Mouse (Mus musculus) heart, postnatal 14 days (tissue): Measurements from ENCODE around the gene Mrps36. TPM values are rescaled to one million over a fixed set of nuclear protein-coding genes. Genes with fewer than 3 reads are reported as not detected.
"Not testable (repeated sequence)": the region's sequence is repeated elsewhere in the genome, so short reads cannot be mapped to it uniquely, and the experiment has no call there.

Experiments used
- DNase-seq, 2 experiments: peaks; one replicate each; pipeline ENCODE4 v3.0.0; 2021 to 2022
- intact Hi-C: fragments of 180-260 bp; cut with DNase I; formaldehyde crosslinking; loops from one replicate; pipeline ENCODE4 v1.15.1; 2025
- total RNA-seq, 2 experiments: library from RNA; stranded (reverse); gene quantifications; 2 replicates each; pipeline ENCODE4 v1.2.3; 2021

The Mrps36 gene
- total RNA-seq, 2 experiments from 2014 or later, result 173 to 179 TPM

DNA sequence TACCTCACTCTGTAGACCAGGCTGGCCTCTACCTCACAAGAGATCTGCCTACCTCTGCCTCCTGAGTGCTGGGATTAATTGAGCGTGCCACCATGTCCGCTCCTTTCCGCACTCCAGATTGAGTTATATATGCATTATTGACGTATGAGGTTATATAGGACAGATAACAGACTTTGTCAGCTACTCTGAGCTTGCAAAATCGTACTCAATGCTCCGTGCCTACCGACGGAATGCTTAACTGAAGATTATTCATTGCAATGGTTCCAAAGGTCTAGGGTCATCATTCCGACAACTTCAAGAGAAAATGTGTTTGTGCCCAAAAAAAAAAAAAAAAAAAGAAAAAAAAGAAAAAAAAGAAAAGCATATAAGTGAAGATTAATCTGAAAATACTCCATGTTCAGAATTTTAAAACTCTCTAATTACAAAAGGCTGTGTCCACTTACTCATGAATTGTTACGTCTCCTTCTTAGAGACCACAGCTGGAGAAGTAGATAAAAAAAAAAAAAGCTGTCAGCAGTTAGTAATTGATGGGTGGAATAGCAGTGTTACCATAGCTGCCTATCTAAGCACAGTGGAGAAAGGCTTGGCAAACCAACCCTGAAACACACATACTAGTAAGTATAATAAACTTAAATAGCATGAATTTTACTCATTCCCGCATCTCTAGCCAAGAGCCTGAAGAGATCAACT, 968 bp downstream of the Mrps36 start:
- intact Hi-C loops, result no loop called here
- no peak for DNase-seq

DNA sequence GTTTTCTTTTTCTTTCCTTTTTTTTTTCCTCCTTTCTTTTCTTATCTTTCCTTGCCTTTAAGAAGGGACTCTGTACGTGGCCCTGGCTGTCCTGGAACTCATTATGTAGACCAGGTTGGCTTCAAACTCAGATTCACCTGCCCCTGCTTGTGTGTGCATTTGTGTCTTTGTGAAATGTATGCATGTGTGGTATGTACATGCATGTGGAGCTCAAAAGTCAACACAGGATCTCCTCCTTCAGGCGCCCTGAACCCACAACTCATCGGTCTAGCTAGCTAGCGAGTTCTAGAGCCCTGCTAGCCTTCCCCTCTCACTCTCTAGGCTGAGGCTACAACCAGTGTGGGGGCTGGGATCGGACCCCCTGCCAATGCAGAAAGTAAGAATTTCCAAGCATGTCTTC, 1.6 kb downstream of the Mrps36 start:
- intact Hi-C loops, result no loop called here

DNA sequence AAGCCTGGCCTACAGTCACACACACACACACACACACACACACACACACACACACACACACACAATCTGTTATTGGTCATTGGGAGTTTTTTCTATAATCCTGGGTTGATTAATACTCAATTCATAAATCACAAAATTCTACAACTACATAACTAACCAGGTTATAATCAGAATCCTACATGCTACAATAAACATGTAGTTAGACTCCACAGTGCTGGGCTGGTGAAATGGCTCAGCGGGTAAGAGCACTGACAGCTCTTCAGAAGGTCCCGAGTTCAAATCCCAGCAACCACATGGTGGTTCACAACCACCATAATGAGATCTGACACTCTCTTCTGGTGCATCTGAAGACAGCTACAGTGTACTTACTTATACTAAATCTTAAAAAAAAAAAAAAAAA, 11.7 kb downstream of the Mrps36 start:
- DNase-seq, result no peak
- intact Hi-C loops, result loop anchor here (5.0 kb wide), 1 partner anchor 100 kb away; the partner anchor contains the start of gene Slc30a5

More for the DNA sequence above, 1.6 kb downstream of the Mrps36 start:
- DNase-seq, result no peak

DNA sequence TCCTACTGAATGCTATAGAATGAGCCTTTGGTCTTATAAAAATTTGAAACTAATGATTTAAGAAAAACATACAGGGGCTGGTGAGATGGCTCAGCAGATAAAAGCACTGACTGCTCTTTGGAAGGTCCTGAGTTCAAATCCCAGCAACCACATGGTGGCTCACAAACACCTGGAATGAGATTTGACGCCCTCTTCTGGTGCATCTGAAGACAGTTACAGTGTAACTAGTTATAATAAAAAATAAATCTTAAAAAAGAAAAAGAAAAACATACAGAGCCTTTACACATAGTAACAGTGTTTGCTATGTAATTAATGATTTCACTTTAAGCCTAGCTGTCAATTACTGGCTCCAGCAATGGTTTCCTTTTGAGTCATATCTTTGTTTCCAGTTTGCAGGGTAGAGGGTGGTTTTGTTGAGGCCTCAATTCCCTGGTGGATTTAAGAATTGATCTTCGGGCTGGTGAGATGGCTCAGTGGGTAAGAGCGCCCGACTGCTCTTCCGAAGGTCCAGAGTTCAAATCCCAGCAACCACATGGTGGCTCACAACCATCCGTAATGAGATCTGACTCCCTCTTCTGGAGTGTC, 12.9 kb downstream of the Mrps36 start:
- intact Hi-C loops, result loop anchor here (5.0 kb wide), 1 partner anchor 101 kb away; the partner anchor contains the start of gene Slc30a5
- DNase-seq, result not testable (repeated sequence)

DNA sequence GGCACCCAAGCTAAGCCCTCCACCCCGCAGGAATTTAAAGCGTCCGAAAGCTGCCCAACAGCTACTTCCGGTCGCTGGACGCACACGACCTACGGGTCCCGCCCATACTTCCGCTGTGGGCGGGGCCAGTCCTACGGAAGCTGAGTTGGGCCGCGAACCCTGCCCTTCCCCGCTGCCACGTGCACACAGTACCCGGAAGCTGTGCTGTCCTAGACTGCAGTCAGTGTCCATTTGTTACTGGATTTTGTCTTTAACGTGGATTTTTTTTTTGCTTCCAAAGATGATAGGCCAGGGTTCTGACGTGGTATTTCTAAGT, 13.6 kb downstream of the Mrps36 start, which contains the start of gene Cdk7:
Cdk7 (minus strand) TSS at position 79 of the 316 bp plus-strand sequence.
- intact Hi-C loops, result loop anchor here (5.0 kb wide), 1 partner anchor 101 kb away; the partner anchor contains the start of gene Slc30a5
- peak; percentile 93 to 95 for DNase-seq

DNA sequence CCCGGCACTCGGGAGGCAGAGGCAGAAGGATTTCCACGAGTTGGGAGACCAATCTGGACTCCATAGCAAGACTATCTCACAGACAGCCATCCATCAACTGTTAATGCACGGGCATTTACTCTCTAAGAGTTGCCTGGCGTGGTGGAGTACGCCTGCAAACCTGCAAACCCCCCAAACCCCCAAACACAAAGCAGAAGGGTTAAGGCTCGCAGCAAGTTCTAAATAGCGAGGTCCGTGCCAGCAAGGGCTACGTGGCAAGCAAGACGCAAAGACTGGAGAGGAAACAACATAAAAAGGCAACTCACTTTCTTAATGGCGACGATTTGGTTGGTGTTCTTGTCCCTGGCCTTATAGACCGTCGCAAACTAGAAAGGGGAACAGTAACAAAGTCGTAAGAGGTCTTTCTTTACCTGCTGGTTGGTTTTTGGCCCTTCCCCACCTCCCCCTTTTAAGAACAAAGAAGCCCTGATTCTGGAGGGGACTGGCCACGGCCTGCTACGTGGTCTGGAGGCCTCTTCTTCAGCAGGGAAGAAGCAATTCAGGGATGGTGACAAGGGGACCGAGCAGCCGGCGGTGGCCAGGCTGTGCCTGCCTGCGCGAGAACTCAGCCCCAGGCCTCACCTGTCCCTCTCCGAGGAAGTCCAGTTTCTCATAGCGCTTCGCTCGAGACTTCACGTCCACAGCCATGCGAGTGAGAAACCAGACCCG, 14.2 kb downstream of the Mrps36 start:
- peak; percentile 12 to 17 for DNase-seq
- intact Hi-C loops, result loop anchor here (5.0 kb wide), 1 partner anchor 102 kb away; the partner anchor contains the start of gene Slc30a5

DNA sequence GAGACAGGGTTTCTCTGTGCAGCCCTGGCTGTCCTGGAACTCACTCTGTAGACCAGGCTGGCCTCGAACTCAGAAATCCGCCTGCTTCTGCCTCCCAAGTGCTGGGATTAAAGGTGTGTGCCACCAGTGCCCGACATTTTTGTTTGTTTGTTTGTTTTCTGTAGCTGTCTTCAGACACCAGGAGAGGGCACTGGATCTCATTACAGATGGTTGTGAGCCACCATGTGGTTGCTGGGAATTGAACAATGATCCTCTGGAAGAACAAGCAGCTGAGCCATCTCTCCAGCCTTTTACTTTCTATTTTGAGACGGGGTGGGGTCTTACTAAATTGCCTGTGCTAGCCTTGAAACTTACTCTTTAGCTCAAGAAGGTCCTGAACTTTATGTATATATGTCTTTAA, 15.9 kb downstream of the Mrps36 start:
- intact Hi-C loops, result loop anchor here (5.0 kb wide), 1 partner anchor 76 kb away; the partner anchor contains the start of genes Ak6, Rad17 and Taf9
- DNase-seq, result not testable (repeated sequence)

DNA sequence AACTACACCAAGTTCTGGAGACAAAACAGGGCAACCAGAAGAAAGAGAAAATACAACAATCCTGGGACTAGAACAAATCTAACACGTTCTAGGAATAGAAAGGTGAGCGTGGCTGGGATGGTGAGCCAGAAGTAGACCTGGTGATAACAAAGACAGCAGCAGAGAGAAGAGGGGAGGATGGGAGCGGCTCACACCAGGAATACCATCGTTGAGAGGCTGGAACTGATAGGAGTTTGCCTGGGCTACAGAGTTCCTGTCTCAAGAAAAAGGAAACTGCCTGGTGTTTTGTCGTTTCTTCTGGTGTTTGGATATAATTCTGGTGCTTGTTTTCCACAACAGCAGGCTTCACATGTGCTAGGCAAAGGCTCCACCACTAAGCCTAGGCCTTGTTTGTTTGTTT, 16.4 kb downstream of the Mrps36 start:
- no peak for DNase-seq
- intact Hi-C loops, result loop anchor here (5.0 kb wide), 1 partner anchor 76 kb away; the partner anchor contains the start of genes Ak6, Rad17 and Taf9

DNA sequence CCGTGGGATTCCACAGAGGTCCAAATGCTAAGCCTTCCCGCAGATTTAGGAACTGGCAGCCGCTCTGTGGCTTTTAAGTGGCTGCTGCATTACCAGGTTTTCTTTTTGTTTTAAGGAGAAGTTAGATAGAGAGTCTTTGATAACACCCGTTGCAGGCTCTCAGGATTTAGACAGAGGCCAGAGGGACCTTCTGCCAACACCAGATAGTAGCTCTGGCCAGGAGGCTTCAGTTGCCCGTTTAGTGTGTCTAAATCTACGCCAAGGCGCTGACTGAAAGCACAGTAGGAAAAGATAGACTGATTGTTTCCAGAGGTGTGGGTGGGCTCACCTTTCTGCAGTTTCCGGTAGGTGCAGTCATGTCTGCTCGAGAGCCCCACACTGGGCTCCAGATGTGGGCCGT, 19.3 kb downstream of the Mrps36 start:
- intact Hi-C loops, result loop anchor here (5.0 kb wide), 1 partner anchor 73 kb away; the partner anchor contains the start of genes Ak6, Rad17 and Taf9
- DNase-seq, result no peak

DNA sequence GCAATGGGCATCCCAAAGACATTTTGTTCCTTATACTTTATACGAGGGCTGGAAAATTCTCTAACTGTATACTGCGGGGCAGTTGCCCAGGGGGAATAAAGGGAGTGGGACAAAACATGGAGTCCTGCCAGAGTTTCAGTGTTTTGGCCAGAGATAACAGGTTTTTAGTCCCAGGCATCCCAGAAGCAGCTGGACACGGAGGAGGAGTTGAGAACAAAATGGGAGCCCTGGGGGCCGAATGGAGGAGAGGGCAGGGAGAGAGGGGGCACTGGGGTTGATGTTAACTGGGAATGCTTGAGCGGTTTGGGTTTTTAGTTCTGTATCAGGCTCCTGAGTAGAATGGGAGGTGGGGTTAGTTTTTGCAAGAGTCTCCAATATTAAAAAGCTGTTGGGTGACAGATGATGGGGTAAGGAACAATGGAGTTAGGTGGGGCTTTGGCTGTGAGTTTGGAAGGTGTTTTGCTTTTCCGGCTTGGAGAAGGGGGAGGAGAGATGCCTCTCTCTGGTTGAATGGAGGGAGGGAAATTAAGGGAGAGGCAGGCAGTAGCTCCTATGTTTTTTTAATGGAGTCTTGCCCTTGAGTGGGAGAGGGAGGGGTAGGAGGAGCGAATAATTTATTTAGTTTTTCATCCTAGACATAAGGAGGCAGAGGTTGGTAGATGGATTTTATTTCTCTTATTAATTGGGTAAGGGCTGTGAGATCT, 20.3 kb downstream of the Mrps36 start:
- intact Hi-C loops, result no loop called here
- peak; percentile 12 to 25 for DNase-seq

DNA sequence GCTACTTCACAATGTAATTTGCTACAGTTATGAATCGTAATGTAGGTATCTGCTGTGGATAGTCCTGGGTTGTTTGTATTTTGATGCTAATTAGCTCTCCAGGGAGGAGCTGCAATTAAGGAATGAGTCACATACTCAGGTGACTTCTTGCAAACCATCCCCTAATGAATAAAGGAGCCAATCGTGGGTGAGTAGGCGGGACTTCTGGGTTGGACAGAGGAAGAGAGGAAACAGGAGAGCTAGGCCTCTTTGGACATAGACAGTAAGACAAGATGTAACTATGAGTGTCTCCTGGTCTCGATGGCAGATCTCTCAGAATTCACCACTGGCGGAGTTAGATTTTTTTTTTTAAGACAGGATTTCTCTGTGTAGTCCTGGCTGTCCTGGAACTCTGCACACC, 22.8 kb downstream of the Mrps36 start:
- intact Hi-C loops, result no loop called here
- no peak for DNase-seq

DNA sequence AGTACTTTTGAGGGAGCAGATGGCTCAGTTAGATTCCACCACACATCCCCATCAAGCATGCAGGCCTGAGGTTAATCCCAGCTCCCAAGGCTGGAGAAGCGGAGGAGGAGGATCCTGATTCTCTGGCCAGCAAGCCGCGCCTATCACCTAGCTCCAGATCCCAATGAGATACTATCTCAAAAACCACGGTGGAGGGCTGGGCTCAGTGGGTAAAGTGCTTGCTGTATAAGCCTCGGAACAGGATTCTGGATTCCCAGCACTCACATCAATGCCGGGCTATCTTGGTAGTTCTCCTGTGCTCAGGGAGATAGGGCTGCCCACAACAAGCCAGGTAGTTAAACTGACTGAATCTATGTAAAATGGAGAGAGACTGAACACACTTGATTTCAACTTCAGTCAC, 29.0 kb downstream of the Mrps36 start:
- intact Hi-C loops, result no loop called here
- no peak for DNase-seq

DNA sequence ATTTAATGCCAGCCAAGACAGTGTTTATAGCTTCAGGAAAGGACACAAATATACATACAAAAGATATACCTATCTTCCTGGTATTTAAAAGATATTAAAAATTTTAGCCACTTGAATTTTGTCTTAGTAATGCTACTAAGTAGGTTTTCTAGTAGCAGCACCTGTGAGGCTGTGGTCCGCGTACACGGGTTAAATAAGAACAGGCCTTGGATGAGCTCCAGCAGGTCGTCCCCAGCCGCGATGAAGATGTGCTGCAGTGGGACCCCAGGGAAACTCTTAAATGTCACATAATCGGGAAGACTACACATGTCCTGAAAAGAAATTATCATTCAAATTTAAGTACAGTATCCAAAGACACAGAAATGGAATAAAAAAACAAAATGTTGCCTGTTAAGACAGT, 38.3 kb downstream of the Mrps36 start:
- DNase-seq, result no peak
- intact Hi-C loops, result no loop called here

DNA sequence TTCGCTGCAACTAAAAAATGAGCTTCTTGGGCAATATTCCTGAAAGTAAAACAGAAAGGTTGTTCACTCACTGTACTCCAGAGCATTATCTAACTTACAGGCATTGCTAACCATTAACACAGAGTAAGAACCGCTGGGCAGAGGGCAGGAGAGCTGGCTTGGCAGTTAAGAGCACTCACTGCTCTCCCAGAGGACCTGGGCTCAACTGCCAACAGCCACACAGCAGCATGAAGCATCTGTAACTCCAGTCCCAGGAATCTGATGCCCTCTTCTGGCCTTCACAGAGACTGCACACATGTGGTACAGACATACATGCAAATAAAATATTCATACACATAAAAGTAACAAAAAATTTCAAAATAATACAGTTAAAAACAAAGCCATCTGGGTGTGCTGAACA, 41.0 kb downstream of the Mrps36 start:
- no peak for DNase-seq
- intact Hi-C loops, result no loop called here

DNA sequence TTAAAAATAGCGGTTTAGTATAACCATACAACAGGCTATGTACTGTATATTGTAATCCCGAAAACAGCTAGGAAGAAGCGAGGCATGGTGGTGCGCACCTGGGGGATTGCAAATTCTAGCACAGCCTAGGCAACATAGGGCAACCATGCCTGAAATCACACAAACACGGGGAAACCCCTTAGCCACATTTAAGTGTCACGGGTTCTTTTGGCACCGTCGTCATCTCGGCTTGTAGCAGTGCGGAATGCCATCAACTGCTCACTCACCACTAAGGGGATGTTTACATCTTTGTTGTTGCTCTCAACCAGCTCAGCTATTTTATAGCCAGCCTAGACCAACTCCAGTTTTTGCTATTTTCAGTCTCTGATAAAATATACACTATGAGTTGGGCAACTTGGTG, 45.6 kb downstream of the Mrps36 start:
- intact Hi-C loops, result no loop called here
- no peak for DNase-seq

DNA sequence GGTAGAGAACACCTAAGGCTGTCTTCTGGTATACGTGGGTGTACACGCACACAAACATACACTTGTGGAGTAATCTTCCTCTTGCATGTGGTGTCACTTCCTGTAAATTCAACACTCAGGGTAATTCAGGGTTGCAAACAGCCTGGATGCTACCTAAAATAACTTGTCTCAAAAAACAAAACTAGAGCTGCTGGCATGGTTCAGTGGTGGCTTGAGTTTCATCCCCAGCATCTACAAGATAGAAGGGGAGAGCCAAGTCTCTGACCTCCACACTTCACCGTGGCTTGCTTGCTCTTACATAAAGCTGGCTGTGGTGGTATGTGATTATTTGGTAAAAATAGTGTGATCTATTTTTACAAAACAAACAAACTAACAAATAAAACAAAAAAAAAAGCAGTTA, 46.9 kb downstream of the Mrps36 start:
- intact Hi-C loops, result no loop called here
- no peak for DNase-seq

DNA sequence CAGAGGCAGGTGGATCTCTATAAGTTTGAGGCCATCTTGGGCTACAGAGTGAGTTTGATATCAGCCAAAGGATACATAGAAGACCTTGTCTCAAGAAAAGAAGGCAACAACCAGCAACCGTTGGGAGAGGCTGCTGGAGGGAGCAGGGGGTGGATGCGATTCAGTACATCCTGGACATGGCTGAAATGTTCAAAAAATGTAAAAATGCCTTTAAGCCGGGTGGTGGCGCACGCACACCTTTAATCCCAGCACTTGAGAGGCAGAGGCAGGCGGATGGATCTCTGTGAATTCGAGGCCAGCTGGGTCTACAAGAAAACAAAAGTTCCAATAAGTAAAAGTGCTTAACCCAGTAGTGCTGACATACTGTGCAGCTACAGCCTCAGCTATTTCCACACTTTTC, 56.9 kb downstream of the Mrps36 start:
- no peak for DNase-seq
- intact Hi-C loops, result no loop called here
